Mouse (Mus musculus): ENCODE data around the gene Esyt1.
"Not testable (repeated sequence)": the region's sequence is repeated elsewhere in the genome, so short reads cannot be mapped to it uniquely, and the experiment has no call there.

The Esyt1 gene

DNA sequence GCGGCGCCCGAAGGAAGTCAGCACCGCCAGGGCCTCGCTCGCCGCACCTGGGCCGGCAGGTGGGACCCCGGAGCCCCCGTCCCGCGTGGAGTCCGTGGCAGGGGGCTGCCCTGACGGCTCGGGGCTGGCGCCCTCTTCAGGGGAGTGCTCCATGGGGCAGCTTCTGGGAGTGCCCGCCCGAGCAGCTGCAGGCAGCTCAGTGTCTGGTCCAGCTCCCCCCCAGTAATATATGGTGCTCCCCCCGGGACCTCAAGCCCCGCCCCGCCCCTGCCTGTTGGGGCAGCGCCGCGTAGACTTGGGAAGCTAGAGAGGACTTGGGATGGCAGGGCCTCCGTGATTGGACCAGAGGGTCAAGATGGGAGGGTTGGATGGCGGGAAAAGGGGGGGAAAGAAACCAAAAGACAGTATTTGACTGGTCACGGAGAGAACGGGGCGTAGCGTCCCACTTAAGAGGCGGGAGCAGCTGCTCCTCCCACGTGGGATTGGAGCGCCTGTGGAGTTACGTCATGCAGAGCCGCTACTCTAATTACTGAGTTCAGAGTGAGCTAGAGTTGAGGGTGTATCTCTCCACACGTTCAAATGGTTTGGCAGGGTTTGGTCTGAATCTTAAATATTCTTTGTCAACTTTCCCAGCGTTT is at the start of gene Esyt1:
Gene Esyt1 (minus strand): TSS at position 201 of the 638 bp plus-strand sequence.
- peak; percentile 95 for DNase-seq

DNA sequence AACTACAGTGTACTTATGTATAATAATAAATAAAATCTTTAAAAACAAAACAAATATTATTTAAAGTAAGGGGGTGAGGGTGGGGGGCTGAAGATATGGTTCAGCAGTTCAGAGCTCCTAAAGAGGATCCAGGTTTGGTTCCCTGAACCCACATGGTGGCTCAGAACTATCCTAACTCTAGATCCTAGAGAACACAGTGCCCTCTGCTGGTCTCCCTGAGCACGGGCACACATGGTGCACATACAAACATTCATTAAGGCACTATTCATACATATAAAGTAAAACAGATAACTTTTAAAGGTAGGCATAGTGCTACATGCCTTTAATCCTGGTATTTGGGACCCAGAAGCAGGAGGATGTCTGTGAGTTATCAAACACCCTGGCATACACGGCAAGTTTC is 49.4 kb upstream of the Esyt1 start:
- peak; percentile 34 for DNase-seq

DNA sequence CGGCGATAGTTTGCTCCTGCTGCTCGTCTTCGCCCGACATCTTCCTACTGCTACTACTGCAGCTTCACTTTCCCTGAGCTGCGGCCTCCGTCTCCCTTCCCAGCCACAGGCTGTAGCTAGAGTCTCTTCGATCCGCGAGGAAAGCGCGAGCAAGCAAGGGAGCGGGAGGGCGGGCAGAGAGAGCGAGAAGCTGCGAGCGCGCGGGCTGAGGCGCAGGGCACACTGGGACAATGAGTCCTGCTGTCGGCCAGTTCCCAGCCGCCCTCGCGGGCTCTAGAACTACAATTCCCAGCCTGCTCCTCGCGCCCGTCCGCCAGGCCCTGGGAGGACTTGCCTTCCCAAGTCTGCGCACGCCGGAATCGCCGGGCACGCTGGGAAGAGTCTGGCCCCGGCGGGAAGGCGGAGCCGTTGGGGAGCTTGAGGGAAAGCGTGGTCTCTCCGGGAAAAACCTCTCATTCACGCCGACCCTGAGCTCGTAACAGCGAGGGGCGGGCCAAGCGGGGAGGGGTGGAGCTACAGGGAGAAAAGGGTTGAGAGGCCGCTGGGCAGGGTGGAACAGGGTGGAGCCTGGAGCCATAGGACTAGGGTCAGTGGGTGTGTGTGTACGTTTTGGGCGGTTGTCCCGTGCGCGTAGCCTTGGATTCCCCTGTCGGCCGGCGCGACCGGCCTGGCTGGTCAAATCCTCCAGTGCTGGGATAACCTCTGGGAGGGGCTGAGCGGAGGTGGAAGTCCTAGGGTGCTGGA is 40.3 kb upstream of the Esyt1 start, which contains the start of gene Pa2g4:
Gene Pa2g4 (minus strand): TSS at position 200 of the 744 bp plus-strand sequence.
- DNase-seq: peak; percentile 98

- DNase-seq: peak; percentile 57
Observed at GRCm38 (mm10) chr10:128565206-128565787, 39.6 kb upstream of the Esyt1 start.

GRCm38 (mm10) chr10:128563544-128563943 is 37.9 kb upstream of the Esyt1 start:
- DNase-seq: no peak

- no peak for DNase-seq
Observed at GRCm38 (mm10) chr10:128556963-128557362, 31.3 kb upstream of the Esyt1 start.

DNA sequence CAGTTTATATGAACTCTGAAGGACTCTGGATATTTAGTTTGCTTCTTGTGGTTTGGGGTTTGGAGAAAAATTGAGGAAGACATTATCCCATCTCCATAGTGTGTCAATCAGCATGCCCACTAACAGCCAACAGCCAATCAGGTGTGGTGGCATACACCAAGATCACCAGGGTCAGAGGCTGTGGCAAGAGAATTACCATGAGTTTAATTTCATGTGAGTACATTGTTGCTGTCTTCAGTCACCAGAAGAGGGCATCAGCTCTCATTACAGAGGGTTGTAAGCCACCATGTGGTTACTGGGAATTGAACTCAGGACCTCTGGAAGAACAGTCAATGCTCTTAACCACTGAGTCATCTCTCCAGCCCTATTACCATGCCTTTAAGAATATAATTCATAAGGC is 30.6 kb upstream of the Esyt1 start:
- DNase-seq: no peak

DNA sequence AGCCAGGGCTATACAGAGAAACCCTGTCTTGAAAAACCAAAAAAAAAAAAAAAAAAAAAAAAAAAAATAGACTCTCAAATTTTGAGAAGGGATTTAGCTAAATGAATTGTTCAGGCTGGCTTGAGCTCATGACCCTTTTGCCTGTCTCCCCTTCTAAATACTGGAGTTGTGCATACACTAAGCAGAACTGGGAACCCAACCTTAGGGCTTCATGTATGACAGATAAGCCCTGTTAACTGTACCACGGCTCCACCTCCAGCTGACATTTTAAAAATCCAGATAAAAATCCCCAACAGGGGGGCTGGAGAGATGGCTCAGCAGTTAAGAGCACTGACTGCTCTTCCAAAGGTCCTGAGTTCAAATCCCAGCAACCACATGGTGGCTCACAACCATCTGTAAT is 29.9 kb upstream of the Esyt1 start:
- not testable (repeated sequence) for DNase-seq

DNA sequence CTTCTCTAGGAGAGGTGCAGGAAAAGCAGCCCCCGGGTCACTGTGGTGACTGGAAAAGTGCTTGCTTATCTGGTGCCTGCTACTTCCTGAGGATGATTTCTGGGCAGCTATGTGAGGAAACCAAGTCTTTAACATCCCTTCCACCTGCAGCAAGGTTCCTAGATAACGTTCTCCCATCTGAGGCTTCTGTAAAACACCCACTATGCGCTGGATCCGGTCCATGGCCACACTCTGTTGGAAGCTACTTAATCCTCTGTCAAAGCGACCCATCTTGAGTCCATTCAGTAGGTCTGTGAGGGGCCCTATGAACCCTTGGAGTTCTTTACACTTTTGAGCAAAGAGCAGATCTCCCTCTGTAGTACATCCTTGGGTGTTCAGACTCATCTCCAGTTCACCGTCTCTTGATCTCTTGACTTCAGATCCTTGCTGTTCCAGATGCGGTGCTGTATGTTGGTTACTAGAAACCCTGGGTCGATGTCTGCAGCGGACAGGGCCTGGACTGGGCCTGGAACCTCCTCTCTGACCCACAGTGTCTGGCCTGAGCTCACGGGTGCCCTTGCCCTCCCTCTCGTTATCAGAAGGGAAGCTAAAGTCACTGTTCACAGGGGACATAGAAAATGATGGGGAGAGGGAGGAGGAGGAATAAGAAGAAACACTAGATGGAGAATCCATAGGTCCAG is 24.6 kb upstream of the Esyt1 start:
- DNase-seq: not testable (repeated sequence)

GRCm38 (mm10) chr10:128549682-128550057 is 24.0 kb upstream of the Esyt1 start:
- DNase-seq: not testable (repeated sequence)

DNA sequence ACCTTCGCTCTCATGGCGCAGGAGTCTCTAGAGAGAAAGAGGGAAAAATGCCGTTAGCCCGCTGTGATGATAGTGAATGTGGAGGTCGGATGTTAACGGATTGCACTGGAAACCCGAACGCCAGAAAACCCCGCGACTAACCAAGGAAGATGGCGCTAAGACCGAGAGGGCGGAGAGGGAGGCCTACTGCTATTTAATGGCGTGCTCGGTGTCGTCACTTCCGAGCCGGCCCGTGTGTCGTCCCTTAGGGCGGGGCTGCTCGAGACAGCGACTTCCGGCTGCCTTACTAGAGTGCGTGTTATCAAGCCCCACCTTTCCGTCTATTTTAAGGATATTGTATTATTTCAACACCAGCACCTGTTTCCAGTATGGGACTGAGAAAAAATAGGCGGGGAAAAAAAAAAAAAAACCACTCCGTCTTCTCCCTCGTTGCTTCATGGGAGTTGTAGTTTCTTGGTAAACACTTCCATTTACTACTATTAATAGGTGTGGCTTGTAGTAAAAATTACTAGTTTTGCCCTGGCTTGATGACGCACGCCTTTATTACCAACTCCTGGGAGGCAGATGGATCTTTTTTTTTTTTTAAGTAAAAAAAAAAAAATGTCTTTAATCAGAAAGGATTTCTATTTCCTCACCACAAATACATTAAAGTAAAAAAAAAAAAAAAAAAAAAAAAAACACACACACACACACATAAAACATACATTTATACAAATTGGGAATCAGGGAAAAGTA is 23.4 kb upstream of the Esyt1 start, which contains the start of gene Rpl41:
Gene Rpl41 (minus strand): TSS at position 359 of the 735 bp plus-strand sequence.
- DNase-seq: peak; percentile 95

DNA sequence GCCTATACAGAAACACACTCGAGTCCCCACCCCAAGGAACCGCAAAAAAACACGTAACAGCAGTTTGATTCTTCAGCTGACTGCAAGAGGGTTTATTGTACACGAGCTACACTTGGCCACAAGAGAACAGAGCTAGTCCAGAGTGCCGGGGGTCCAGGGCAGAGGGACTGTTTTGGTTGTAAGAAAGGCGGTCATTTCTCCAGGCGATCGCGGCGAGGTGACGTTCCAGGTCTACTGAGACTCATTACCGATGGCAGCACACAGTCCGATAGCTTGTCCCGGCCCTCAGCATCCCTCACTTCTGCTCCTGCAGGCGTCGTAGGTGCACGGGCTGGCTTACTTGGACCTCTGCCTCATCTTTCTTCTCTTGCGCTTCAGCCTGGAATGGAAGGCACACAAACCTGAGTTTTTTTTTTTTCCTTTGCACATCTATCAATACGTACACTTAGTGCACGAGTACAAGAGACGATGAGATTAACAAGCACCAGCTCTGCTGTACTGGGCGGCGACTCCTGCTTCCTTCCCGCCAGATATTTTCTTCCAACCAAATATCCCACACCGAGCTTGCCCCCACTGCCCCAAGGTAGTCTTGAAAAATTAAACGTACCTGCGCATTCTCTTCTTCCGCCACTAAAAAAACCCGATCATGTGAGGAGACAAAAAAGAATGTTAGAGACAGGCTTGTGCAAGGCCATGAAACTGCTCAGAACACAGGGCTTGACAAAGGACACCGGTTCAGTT is 22.6 kb upstream of the Esyt1 start:
- peak; percentile 18 for DNase-seq

- peak; percentile 95 for DNase-seq
Observed at GRCm38 (mm10) chr10:128547361-128548032, 21.8 kb upstream of the Esyt1 start, which contains the start of gene Zc3h10. TSS of gene Zc3h10 (minus strand) at chr10:128547774.

GRCm38 (mm10) chr10:128546787-128547186 is 21.1 kb upstream of the Esyt1 start:
- DNase-seq: no peak

GRCm38 (mm10) chr10:128546361-128546760 is 20.7 kb upstream of the Esyt1 start:
- no peak for DNase-seq

GRCm38 (mm10) chr10:128545570-128545898 is 19.9 kb upstream of the Esyt1 start:
- no peak for DNase-seq

DNA sequence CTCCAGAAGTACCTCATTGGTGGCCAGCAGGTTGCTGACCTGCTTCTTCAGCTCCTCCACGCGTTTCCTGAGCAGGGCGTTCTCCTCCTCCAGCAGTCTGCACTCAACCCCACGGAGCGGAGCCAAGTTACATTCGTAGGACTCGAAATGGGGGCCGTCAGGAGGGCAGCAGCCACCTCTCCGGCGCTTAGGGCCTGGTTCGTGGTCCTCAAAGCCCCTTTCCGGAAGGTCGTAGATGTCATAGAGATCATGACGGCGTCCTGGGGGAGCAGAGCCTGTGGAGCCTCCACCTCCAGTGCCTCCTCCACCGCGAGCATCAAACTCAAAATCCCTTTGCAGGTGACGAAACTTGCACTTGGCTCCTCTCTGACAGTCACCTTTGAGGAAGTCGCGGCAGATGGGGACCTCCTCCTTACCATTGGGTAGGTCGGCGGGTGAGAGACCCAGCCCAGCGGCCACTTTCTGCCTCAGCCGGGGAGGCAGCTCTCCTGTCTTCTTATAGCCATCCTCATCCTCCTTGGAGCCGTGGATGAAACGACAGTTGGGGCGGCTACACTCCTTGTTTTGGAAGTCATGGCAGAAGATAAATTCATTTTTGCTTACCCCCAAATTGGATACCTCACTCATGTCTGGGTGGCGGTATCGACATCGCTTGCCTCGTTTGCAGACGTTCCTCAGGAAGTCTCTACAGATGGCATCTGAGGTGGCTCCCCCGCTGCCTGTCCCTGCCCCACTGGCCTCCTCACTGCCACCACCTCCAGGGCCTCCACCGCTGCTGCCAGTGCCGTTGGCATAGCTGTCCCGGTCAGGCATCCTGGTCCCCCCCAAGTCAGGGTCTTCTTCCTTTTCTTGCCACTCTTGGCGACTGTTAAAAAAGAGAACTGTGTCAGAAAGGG is 19.3 kb upstream of the Esyt1 start:
- no peak for DNase-seq

DNA sequence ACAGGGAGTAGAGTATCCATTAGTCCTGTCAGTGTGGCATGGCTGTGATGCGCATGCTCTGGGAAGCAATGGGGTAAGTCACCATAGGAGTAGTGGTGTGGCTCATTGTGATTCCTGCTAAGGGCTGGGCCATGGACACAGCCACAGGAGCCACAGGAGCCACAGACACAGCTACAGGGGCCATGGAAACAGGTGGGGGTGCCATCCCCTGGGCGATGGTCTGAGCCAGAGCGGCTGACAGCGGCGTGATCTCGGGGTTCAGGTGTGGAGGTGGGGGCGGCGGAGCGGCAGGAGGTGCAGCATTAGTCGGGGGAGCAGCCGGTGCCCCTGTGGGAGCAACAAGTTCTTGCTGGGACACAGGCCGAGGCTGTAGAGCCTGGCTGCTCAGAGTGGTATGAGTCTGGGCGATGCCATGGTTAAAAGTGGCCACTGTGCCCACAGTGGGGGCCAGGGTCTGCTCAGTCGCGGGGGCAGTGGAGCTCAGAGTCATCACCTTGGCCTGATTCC is 18.5 kb upstream of the Esyt1 start:
- DNase-seq: no peak

DNA sequence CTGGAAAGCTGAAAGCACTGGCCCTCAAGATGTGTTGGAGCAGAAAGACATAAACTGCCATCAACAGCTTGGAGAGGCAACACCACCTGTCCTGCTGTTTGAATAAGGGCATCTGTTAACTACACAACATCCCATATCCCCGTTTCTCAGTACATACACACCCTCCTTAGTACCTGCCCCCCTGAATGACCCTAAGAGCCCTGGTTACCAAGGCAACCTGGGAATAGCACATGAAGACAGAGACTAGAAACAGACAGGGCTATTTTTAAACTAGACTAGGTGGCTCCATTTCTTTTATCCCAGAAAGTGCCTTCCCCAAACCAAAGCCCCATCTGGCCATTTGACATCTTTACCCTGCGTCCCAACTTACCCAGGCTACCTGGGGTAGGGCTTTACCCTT is 17.4 kb upstream of the Esyt1 start:
- DNase-seq: no peak

DNA sequence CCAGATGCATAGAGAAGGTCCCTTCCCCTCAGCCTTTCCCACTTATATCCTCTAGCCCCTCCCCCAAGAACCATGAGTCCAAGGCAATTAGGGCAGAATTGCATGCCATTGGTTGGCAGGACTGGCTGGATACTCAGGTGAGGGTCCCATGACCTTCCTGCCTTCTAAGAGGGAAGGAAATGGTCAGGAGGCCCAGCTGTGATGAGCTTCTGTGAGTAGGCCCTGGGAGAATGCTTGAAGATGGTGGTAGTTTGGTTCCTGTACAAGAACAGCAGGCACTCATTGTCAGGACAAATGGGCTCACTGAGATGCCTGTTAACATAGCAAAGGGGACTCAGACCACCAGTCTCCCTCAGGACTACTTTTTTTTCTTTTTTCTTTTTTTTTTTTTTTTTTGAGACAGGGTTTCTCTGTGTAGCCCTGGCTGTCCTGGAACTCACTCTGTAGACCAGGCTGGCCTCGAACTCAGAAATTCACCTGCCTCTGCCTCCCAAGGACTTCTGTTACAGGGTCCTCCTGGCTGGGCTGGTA is 12.7 kb upstream of the Esyt1 start:
- no peak for DNase-seq
